24 mouse cellular contexts compared by ENCODE assay signal in genomic region chr19:58795114-58795669, GRCm38 (mm10). TPM values are rescaled to one million over a fixed set of nuclear protein-coding genes. Genes with fewer than 3 reads are reported as not detected.
DNase-seq lines count a peak whose midpoint lies in the region; ATAC-seq and TF ChIP-seq lines count a peak whose summit lies in the region.
"Had no signal": no experiment of that assay in that cellular context is flagged by ENCODE, and none has a peak within 500 bp of the region (broad histone marks: within the 10 kb centered on the region; RNA-seq: fewer than 3 reads in every experiment).

No protein-coding gene starts in this region.

- ATAC-seq in forebrain, embryonic 12.5 days (ENCODE audit: low FRiP score): no peak
- peak; percentile 40 for ATAC-seq in hindbrain, postnatal 0 days
- no peak for ATAC-seq in hindbrain, embryonic 11.5 days (ENCODE audit: low FRiP score)
- peak; percentile 43; the same call in 1 of the 2 replicates for ATAC-seq in midbrain, embryonic 14.5 days (ENCODE audit: low FRiP score, low TSS enrichment)
- ATAC-seq: lung, postnatal 0 days had no signal

- peaks cover 15% of the 10 kb centered on the region for H3K4me1 ChIP-seq in forebrain, embryonic 10.5 days
- H3K4me1 ChIP-seq in forebrain, embryonic 12.5 days: peaks cover 10% of the 10 kb centered on the region; the same call in 1 of the 2 replicates
- no peaks in the 10 kb centered on the region for H3K4me1 ChIP-seq in hindbrain, postnatal 0 days (ENCODE audit: insufficient read depth, low read length)
- no peaks in the 10 kb centered on the region for H3K4me1 ChIP-seq in hindbrain, embryonic 11.5 days (replicated peaks; ENCODE audit: control insufficient read depth, insufficient read depth, low read length)
- peaks cover 4% of the 10 kb centered on the region; the same call in 1 of the 2 replicates for H3K4me1 ChIP-seq in midbrain, embryonic 14.5 days (ENCODE audit: control insufficient read depth, insufficient read depth, low read length)

- TF ChIP-seq CTCF in hindbrain, postnatal 0 days (IDR thresholded peaks at IDR 0.05; ENCODE audit: low read depth): no peak

- no peak overlapping the region for H3K4me3 ChIP-seq in forebrain, embryonic 10.5 days
- no peak overlapping the region for H3K4me3 ChIP-seq in forebrain, embryonic 12.5 days (replicated peaks)
- no peak overlapping the region for H3K4me3 ChIP-seq in hindbrain, postnatal 0 days (ENCODE audit: low read length)
- H3K4me3 ChIP-seq in hindbrain, embryonic 11.5 days (ENCODE audit: low read depth, low read length): no peak overlapping the region
- no peak overlapping the region for H3K4me3 ChIP-seq in midbrain, embryonic 14.5 days (replicated peaks; ENCODE audit: low read depth, low read length)
- H3K4me3 ChIP-seq: embryonic facial prominence, embryonic 13.5 days; heart, embryonic 15.5 days; layer of hippocampus, adult 2 months; neural tube, embryonic 13.5 days had no signal

- 0 out of 2 replicates have a peak overlapping the region, but pooled peaks have one; percentile 11 for H3K27ac ChIP-seq in forebrain, embryonic 10.5 days
- no peak overlapping the region for H3K27ac ChIP-seq in forebrain, embryonic 12.5 days
- no peak overlapping the region for H3K27ac ChIP-seq in hindbrain, postnatal 0 days
- H3K27ac ChIP-seq in hindbrain, embryonic 11.5 days (ENCODE audit: low read depth, low read length): no peak overlapping the region
- H3K27ac ChIP-seq in midbrain, embryonic 14.5 days (replicated peaks; ENCODE audit: low read depth, low read length): peak overlapping the region; percentile 28
- H3K27ac ChIP-seq: embryonic facial prominence, embryonic 13.5 days; heart, embryonic 15.5 days; layer of hippocampus, adult 2 months; neural tube, embryonic 13.5 days had no signal

- H3K36me3 ChIP-seq in forebrain, embryonic 10.5 days (replicated peaks): peaks cover 12% of the 10 kb centered on the region
- peaks cover 10% of the 10 kb centered on the region for H3K36me3 ChIP-seq in forebrain, embryonic 12.5 days (replicated peaks)
- peaks cover 13% of the 10 kb centered on the region; the same call in 1 of the 2 replicates for H3K36me3 ChIP-seq in hindbrain, postnatal 0 days (ENCODE audit: insufficient read depth, low read length)
- H3K36me3 ChIP-seq in hindbrain, embryonic 11.5 days (ENCODE audit: control insufficient read depth, insufficient read depth, low read length): no peaks in the 10 kb centered on the region
- peaks cover 18% of the 10 kb centered on the region for H3K36me3 ChIP-seq in midbrain, embryonic 14.5 days (ENCODE audit: control insufficient read depth, insufficient read depth, low read length)

- DNase-seq in forebrain, embryonic 10.5 days (ENCODE audit: extremely low spot score, low spot score): no peak
- peak; percentile 64 for DNase-seq in hindbrain, postnatal 0 days (ENCODE audit: low spot score)
- no peak for DNase-seq in hindbrain, embryonic 11.5 days (ENCODE audit: low spot score)
- DNase-seq in MN1 (ENCODE audit: low spot score): peak; percentile 59
- DNase-seq in midbrain, embryonic 14.5 days: peak; percentile 75
- no peak for DNase-seq in right cerebral cortex, postnatal 4 days
- DNase-seq in urinary bladder, postnatal 10 days (ENCODE audit: low spot score): no peak
- DNase-seq: adrenal gland, postnatal 36 days; cerebellum, adult 18-20 months; gastrocnemius, postnatal 36 days; kidney, adult 2 months; kidney, postnatal 14 days; liver had no signal

- H3K4me2 ChIP-seq in forebrain, embryonic 12.5 days: no peak overlapping the region
- H3K4me2 ChIP-seq in hindbrain, postnatal 0 days (ENCODE audit: low read depth, low read length): no peak overlapping the region
- H3K4me2 ChIP-seq in hindbrain, embryonic 11.5 days (replicated peaks; ENCODE audit: low read depth, low read length): no peak overlapping the region
- H3K4me2 ChIP-seq in midbrain, embryonic 14.5 days (ENCODE audit: low read length): no peak overlapping the region
- H3K4me2 ChIP-seq: embryonic facial prominence, embryonic 13.5 days; heart, embryonic 15.5 days; neural tube, embryonic 13.5 days had no signal

- H3K9ac ChIP-seq in forebrain, embryonic 12.5 days: no peak overlapping the region
- no peak overlapping the region for H3K9ac ChIP-seq in hindbrain, postnatal 0 days (replicated peaks; ENCODE audit: low read length)
- no peak overlapping the region for H3K9ac ChIP-seq in hindbrain, embryonic 11.5 days (ENCODE audit: low read depth, low read length)
- H3K9ac ChIP-seq in midbrain, embryonic 14.5 days (replicated peaks; ENCODE audit: low read length): no peak overlapping the region
- H3K9ac ChIP-seq: embryonic facial prominence, embryonic 13.5 days; heart, embryonic 15.5 days; neural tube, embryonic 13.5 days had no signal

- H3K9me3 ChIP-seq in forebrain, embryonic 10.5 days: 0 out of 2 replicates have a peak, but pooled peaks cover 4% of the 10 kb centered on the region
- no peaks in the 10 kb centered on the region for H3K9me3 ChIP-seq in forebrain, embryonic 12.5 days
- no peaks in the 10 kb centered on the region for H3K9me3 ChIP-seq in hindbrain, postnatal 0 days (ENCODE audit: low read length)
- no peaks in the 10 kb centered on the region for H3K9me3 ChIP-seq in hindbrain, embryonic 11.5 days (ENCODE audit: control insufficient read depth, low read length)
- peaks cover 5% of the 10 kb centered on the region; the same call in 1 of the 2 replicates for H3K9me3 ChIP-seq in midbrain, embryonic 14.5 days (ENCODE audit: control insufficient read depth, low read length)
- H3K9me3 ChIP-seq: embryonic facial prominence, embryonic 13.5 days; heart, embryonic 15.5 days; neural tube, embryonic 13.5 days had no signal

- WGBS in forebrain, embryonic 10.5 days: 84% methylated on average over 12 of the region's 12 CpGs
- 66% methylated on average over 12 of the region's 12 CpGs for WGBS in forebrain, embryonic 12.5 days
- 54% methylated on average over 12 of the region's 12 CpGs for WGBS in hindbrain, postnatal 0 days
- 82% methylated on average over 12 of the region's 12 CpGs for WGBS in hindbrain, embryonic 11.5 days
- 65% methylated on average over 12 of the region's 12 CpGs for WGBS in midbrain, embryonic 14.5 days

- H3K27me3 ChIP-seq in forebrain, embryonic 10.5 days (ENCODE audit: poor library complexity, severe bottlenecking): no peaks in the 10 kb centered on the region
- H3K27me3 ChIP-seq in forebrain, embryonic 12.5 days: no peaks in the 10 kb centered on the region
- H3K27me3 ChIP-seq in hindbrain, postnatal 0 days (ENCODE audit: insufficient read depth, low read length): no peaks in the 10 kb centered on the region
- H3K27me3 ChIP-seq in hindbrain, embryonic 11.5 days (ENCODE audit: control insufficient read depth, insufficient read depth, low read length): no peaks in the 10 kb centered on the region
- no peaks in the 10 kb centered on the region for H3K27me3 ChIP-seq in midbrain, embryonic 14.5 days (ENCODE audit: control insufficient read depth, insufficient read depth, low read length)
- H3K27me3 ChIP-seq: CH12.LX; embryonic facial prominence, embryonic 13.5 days; heart, embryonic 15.5 days; neural tube, embryonic 13.5 days had no signal

RNA-seq across cellular contexts. Expression of gene 1700019N19Rik, which starts 0.9 kb away (rescaled TPM):
- polyA plus RNA-seq in forebrain, embryonic 10.5 days (2016; fragmentation: Nextera tagmentation; extraction: Ambion mirVana): not detected in 2 replicates
- not detected in 2 replicates for polyA plus RNA-seq in forebrain, embryonic 12.5 days (2016; fragmentation: Nextera tagmentation; extraction: Ambion mirVana)
- not detected in 2 replicates for total RNA-seq in hindbrain, postnatal 0 days (2014; rRNA removed)
- not detected in 2 replicates for polyA plus RNA-seq in hindbrain, postnatal 0 days (2015; fragmentation: Nextera tagmentation; extraction: Ambion mirVana)
- polyA plus RNA-seq in hindbrain, embryonic 11.5 days (2014; fragmentation: Nextera tagmentation; extraction: Ambion mirVana): not detected in 2 replicates
- not detected in 2 replicates for polyA plus RNA-seq in midbrain, embryonic 14.5 days (2014; fragmentation: Nextera tagmentation; extraction: Ambion mirVana)
- total RNA-seq: adrenal gland, postnatal 36 days; gastrocnemius, postnatal 36 days; heart, adult 8-10 months; hematopoietic stem cell, adult 5-6 weeks; MEL had no signal
- polyA plus RNA-seq: embryonic facial prominence, embryonic 13.5 days; heart, embryonic 15.5 days; liver, embryonic 16.5 days; lung, postnatal 0 days; neural tube, embryonic 13.5 days had no signal

RNA-seq across cellular contexts. Expression of gene Pnliprp2, which starts 35.7 kb away (rescaled TPM):
- 0.12 and 0.24 TPM in 2 replicates for polyA plus RNA-seq in forebrain, embryonic 10.5 days (2016; fragmentation: Nextera tagmentation; extraction: Ambion mirVana)
- polyA plus RNA-seq in forebrain, embryonic 12.5 days (2016; fragmentation: Nextera tagmentation; extraction: Ambion mirVana): not detected in 2 replicates
- not detected in 2 replicates for total RNA-seq in hindbrain, postnatal 0 days (2014; rRNA removed)
- polyA plus RNA-seq in hindbrain, postnatal 0 days (2015; fragmentation: Nextera tagmentation; extraction: Ambion mirVana): not detected in 2 replicates
- 0.11 TPM in 1 of 2 replicates, not detected in the other for polyA plus RNA-seq in hindbrain, embryonic 11.5 days (2014; fragmentation: Nextera tagmentation; extraction: Ambion mirVana)
- not detected in 2 replicates for polyA plus RNA-seq in midbrain, embryonic 14.5 days (2014; fragmentation: Nextera tagmentation; extraction: Ambion mirVana)
- total RNA-seq: adrenal gland, postnatal 36 days; gastrocnemius, postnatal 36 days; heart, adult 8-10 months; hematopoietic stem cell, adult 5-6 weeks; MEL had no signal
- polyA plus RNA-seq: embryonic facial prominence, embryonic 13.5 days; kidney, adult 2 months had no signal

Comparison
In these comparisons a context has a peak if more than half of its experiments do, and no peak if none do; other contexts are left out.
1. DNase-seq: peak in hindbrain, postnatal 0 days (single experiment), MN1 (single experiment) and midbrain, embryonic 14.5 days (single experiment); none in forebrain, embryonic 10.5 days (single experiment), hindbrain, embryonic 11.5 days (single experiment), right cerebral cortex, postnatal 4 days (single experiment) and urinary bladder, postnatal 10 days (single experiment).
2. H3K27ac ChIP-seq: peak in forebrain, embryonic 10.5 days (single experiment) and midbrain, embryonic 14.5 days (single experiment); none in forebrain, embryonic 12.5 days (single experiment), hindbrain, postnatal 0 days (single experiment) and hindbrain, embryonic 11.5 days (single experiment).
3. ATAC-seq: peak in hindbrain, postnatal 0 days (single experiment) and midbrain, embryonic 14.5 days (single experiment); none in forebrain, embryonic 12.5 days (single experiment) and hindbrain, embryonic 11.5 days (single experiment).